Mouse (Mus musculus): Measurements from ENCODE around the gene C3. TPM values are rescaled to one million over a fixed set of nuclear protein-coding genes. Genes with fewer than 3 reads are reported as not detected.

Gene C3
- polyA plus RNA-seq, 1 experiment from 2014 or later = 71.7 TPM

DNA sequence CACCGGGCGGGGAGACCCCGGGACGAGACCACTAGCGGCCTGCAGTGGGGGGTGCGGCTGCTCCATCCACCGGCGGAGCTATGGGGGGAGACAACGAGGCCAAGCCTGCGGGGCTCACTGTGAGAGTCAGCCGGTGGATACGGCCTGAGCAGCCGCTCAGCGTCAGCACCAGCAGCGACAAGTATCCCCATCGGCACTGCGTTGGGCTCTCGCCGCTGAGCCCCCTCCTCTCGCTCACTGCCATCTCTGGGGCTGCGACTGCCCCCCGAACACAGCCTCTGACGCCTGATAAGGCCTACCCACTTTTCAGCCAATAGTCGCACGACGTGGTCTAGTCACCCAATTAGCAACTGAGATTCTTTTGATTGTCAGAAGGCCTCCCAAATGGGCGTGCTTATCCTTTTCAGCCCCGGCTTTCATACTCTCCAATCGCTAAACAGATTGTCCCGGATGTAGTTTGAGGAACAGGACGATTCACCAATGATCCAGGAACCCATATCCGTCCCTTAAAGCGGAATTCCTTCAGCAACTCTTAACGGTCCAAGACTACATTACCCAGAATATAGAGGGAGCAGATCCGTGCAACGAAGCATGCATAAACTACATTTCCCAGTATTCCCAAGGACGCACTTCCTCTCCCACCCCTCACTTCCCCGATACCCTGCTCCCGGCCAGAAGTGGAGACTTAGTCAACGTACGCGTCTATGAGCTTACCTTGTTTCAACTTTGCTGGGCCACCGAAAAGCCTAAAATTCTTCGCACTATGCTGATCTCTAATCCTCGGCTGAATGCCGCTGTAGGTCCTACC lies 19.7 kb upstream of the C3 start:
- Histone ChIP-seq H3K4me1 (replicated peaks; ENCODE audit: control insufficient read depth, insufficient read depth, low read length) (peaks cover 18% of the 10 kb centered on the region), H3K4me2 (peak overlapping the region; percentile 97), H3K4me3 (ENCODE audit: low read depth, low read length) (peak overlapping the region; percentile 69), H3K27me3 (replicated peaks; ENCODE audit: control insufficient read depth, insufficient read depth, low read length) (no peaks in the 10 kb centered on the region), H3K9me3 (ENCODE audit: control insufficient read depth, low read length) (no peaks in the 10 kb centered on the region), H3K36me3 (ENCODE audit: control insufficient read depth, insufficient read depth, low read length) (peaks cover 7% of the 10 kb centered on the region), H3K27ac (ENCODE audit: low read depth, low read length) (peak overlapping the region; percentile 79), H3K9ac (ENCODE audit: low read depth, low read length) (peak overlapping the region; percentile 70)
- ATAC-seq (replicated peaks; ENCODE audit: low FRiP score) (peak; percentile 86), DNase-seq (ENCODE audit: low spot score) (peak; percentile 89)
- under 1% methylated on average over 46 of the region's 46 CpGs for WGBS

DNA sequence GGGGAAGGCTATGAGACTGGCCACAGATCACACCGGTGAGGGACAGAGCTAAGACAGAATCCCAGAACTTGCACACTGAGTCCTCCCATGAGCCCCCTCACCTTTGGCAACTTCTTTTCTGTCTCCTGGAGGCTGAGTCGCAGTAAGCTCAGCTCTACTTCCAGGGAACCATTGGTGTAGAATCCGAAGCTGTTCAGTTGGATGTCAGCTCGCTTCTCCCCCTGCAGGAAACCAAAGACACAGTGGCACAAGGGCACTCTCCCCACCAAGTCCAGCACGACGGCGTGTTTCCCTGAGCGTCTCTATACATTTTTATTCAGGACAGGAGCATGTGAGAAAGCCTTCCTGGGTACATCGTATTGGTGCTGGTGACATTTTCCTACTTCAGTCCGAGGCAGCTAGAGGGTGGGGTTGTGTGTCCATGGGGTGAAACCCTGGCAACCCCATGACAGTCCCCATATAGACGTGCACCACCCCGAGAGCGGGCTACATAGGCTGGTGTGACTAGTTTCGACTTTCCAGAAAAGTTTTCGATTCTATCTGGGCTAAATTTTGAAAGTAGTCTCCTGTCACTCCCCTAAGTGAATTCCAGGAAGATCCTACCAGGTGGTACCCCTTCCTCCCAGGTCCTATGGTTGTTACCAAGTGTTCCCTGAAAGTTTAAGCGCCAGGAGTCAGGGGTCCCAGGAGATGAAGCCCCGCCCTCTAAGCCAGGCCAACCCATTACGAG lies 18.9 kb upstream of the C3 start:
- Histone ChIP-seq H3K4me2 (peak overlapping the region; percentile 91), H3K9me3 (ENCODE audit: control insufficient read depth, low read length) (no peaks in the 10 kb centered on the region), H3K27me3 (replicated peaks; ENCODE audit: control insufficient read depth, insufficient read depth, low read length) (no peaks in the 10 kb centered on the region), H3K27ac (ENCODE audit: low read depth, low read length) (peak overlapping the region; percentile 75), H3K9ac (ENCODE audit: low read depth, low read length) (peak overlapping the region; percentile 70), H3K4me1 (replicated peaks; ENCODE audit: control insufficient read depth, insufficient read depth, low read length) (peaks cover 18% of the 10 kb centered on the region), H3K36me3 (ENCODE audit: control insufficient read depth, insufficient read depth, low read length) (peaks cover 10% of the 10 kb centered on the region), H3K4me3 (ENCODE audit: low read depth, low read length) (peak overlapping the region; percentile 69)
- 3% methylated on average over 18 of the region's 18 CpGs for WGBS
- DNase-seq (ENCODE audit: low spot score) (no peak), ATAC-seq (replicated peaks; ENCODE audit: low FRiP score) (no peak)

DNA sequence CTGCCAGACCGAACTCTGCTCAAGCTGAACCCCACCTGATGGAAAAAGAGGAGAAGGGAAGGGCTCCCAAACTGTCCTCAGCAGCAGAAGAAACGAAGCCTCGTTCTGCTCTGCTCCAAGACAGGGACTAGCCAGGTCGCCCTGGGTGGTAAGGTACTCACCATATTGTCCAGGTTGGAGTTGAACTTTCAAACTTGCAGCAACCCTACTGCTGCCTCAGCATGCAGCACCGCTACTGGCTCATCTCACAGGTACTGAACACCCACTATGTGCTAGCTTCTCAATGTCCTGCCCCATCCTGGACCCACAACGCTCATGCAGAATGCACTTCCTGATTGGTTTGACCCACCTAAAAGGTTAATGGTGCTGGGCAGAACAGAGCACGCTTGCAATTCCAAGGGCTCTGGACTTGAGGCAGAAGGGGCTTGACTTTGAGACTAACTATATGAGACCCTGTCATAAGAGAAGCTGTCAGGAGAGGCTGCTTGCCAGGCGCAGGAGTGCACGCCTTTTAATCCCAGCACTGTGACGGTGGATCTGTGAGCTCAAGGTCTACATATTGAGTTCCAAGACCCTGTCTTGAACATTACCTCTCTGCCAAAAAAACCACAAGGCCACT lies 17.5 kb upstream of the C3 start:
- DNase-seq (ENCODE audit: low spot score) = no peak
- no peaks in the 10 kb centered on the region for H3K27me3 ChIP-seq (replicated peaks; ENCODE audit: control insufficient read depth, insufficient read depth, low read length)
- H3K4me3 ChIP-seq (ENCODE audit: low read depth, low read length) = no peak overlapping the region
- no peak overlapping the region for H3K4me2 ChIP-seq
- no peak for ATAC-seq (replicated peaks; ENCODE audit: low FRiP score)
- H3K4me1 ChIP-seq (replicated peaks; ENCODE audit: control insufficient read depth, insufficient read depth, low read length) = peaks cover 12% of the 10 kb centered on the region
- H3K36me3 ChIP-seq (ENCODE audit: control insufficient read depth, insufficient read depth, low read length) = peaks cover 13% of the 10 kb centered on the region
- WGBS = 87% methylated on average over 10 of the region's 10 CpGs
- no peak overlapping the region for H3K9ac ChIP-seq (ENCODE audit: low read depth, low read length)
- no peak overlapping the region for H3K27ac ChIP-seq (ENCODE audit: low read depth, low read length)
- no peaks in the 10 kb centered on the region for H3K9me3 ChIP-seq (ENCODE audit: control insufficient read depth, low read length)

DNA sequence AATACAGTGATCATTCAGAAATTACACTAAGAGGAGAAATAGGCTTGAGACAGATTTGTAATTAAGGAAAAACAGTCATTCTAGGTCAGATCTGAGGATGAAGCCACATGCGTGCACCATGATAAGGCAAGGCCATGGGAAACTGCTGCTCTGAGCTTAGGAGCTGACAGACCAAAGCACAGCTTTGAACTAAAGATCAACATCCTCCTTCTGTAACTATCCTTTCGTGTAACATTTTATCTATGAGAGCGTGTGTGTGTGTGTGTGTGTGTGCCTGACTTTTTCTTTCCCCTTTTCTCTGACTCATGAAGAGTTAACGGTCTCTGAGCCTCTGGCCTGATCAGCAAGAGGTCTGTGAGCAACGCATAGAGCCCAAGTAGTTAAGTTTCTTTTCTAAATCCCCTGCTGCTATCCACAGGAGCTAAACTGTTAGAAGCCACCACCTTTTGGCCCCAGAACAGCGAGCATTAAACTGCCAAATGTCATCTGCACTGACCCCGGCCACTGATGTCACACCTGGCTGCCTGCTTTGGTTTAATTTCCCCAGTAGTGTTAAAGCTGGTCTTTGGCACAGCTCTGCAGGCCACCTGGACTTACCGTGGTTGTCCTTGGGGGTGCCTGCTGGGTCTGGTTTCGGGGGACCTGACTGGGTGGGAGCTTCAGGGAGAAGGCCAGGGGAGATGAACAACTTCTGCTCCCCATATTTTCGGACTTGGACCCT lies 15.9 kb upstream of the C3 start:
- Histone ChIP-seq H3K27ac (ENCODE audit: low read depth, low read length) (no peak overlapping the region), H3K4me2 (no peak overlapping the region), H3K4me1 (replicated peaks; ENCODE audit: control insufficient read depth, insufficient read depth, low read length) (peaks cover 6% of the 10 kb centered on the region), H3K9me3 (ENCODE audit: control insufficient read depth, low read length) (no peaks in the 10 kb centered on the region), H3K36me3 (ENCODE audit: control insufficient read depth, insufficient read depth, low read length) (peaks cover 13% of the 10 kb centered on the region), H3K27me3 (replicated peaks; ENCODE audit: control insufficient read depth, insufficient read depth, low read length) (no peaks in the 10 kb centered on the region), H3K4me3 (ENCODE audit: low read depth, low read length) (no peak overlapping the region), H3K9ac (ENCODE audit: low read depth, low read length) (no peak overlapping the region)
- DNase-seq (ENCODE audit: low spot score) (no peak), ATAC-seq (replicated peaks; ENCODE audit: low FRiP score) (no peak)
- WGBS = 61% methylated on average over 10 of the region's 10 CpGs

DNA sequence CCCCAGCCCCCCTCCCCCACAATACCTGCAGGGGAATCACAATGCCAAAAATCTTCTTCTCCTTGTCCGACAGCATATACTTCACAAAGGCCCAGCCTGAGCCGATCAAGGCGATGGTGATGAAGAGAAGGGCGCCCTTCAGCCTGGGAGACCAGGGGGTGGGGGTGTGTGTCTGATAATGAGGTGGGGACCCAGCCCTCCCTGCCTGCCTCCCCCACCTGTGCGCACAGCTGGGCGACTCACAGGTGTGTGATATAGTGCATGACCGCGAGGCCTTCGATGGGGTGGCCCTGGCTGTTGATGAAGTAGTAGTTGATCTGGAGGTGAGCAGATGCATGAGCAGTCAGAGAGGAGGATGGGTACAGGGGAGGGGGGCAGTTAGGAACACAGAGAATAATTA lies 9.2 kb upstream of the C3 start:
- Histone ChIP-seq H3K4me3 (ENCODE audit: low read depth, low read length) (no peak overlapping the region), H3K36me3 (ENCODE audit: control insufficient read depth, insufficient read depth, low read length) (peaks cover 41% of the 10 kb centered on the region), H3K4me2 (no peak overlapping the region), H3K9me3 (ENCODE audit: control insufficient read depth, low read length) (no peaks in the 10 kb centered on the region), H3K27ac (ENCODE audit: low read depth, low read length) (no peak overlapping the region), H3K9ac (ENCODE audit: low read depth, low read length) (no peak overlapping the region), H3K4me1 (replicated peaks; ENCODE audit: control insufficient read depth, insufficient read depth, low read length) (no peaks in the 10 kb centered on the region; the same call in 1 of the 2 replicates), H3K27me3 (replicated peaks; ENCODE audit: control insufficient read depth, insufficient read depth, low read length) (no peaks in the 10 kb centered on the region)
- DNase-seq (ENCODE audit: low spot score) = no peak
- WGBS = 92% methylated on average over 9 of the region's 9 CpGs
- no peak for ATAC-seq (replicated peaks; ENCODE audit: low FRiP score)

DNA sequence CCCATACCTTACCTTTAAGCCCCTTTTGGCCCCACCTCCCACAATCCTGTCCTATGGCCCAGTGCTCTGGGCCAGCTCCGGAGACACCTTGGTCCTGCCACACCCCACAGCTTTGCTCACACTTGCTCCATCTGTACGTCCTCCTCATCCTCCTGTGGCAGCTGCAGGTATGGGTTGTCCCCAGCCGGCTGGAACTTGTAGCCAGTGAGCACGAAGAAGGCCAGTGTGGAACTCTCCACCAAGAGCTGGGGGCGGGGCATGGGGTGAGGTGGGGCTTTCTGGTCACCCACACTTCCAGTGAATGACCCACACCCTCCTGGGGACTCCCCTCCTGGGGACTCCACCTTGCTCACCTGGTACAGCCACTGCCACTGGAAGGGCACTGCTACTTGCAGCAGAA lies 7.9 kb upstream of the C3 start:
- Histone ChIP-seq H3K4me1 (replicated peaks; ENCODE audit: control insufficient read depth, insufficient read depth, low read length) (peaks cover 3% of the 10 kb centered on the region), H3K27ac (ENCODE audit: low read depth, low read length) (no peak overlapping the region), H3K4me2 (no peak overlapping the region), H3K9ac (ENCODE audit: low read depth, low read length) (no peak overlapping the region), H3K27me3 (replicated peaks; ENCODE audit: control insufficient read depth, insufficient read depth, low read length) (no peaks in the 10 kb centered on the region), H3K4me3 (ENCODE audit: low read depth, low read length) (no peak overlapping the region), H3K36me3 (ENCODE audit: control insufficient read depth, insufficient read depth, low read length) (peaks cover 35% of the 10 kb centered on the region), H3K9me3 (ENCODE audit: control insufficient read depth, low read length) (no peaks in the 10 kb centered on the region)
- DNase-seq (ENCODE audit: low spot score) (no peak), ATAC-seq (replicated peaks; ENCODE audit: low FRiP score) (no peak)
- 88% methylated on average over 5 of the region's 5 CpGs for WGBS

DNA sequence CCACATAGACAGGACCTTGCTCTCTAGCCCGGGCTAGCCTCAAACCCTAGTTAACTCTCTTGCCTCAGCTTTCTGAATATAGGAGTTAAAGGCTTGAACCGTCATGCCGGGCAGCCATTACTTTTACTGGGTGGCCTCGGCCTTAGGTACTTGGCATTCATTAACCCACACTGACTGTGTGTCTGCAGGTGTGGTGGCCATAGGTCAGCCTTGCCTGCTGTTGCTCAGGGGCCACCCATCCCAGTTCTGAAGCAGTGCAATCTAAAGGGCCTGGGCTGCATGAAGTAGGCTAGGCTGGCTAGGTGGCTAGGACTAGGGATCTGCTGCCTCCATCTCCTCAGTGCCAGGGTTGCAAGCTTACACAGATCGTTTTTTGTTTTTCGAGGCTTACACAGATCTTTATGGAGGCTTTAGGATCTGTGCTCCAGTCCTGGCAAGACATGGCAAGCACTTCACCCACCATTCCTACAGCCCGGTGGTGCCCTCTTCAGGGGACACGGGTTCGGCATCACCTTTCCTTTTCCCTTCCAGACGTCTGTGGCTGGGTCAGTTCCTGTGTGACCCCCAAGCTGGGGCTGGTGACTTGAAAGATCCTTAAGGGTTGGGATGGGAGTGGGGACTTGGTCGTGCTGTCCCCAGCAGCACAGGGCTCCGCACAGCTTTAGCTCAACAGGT lies 6.5 kb upstream of the C3 start:
- Histone ChIP-seq H3K4me1 (replicated peaks; ENCODE audit: control insufficient read depth, insufficient read depth, low read length) (peaks cover 3% of the 10 kb centered on the region), H3K9me3 (ENCODE audit: control insufficient read depth, low read length) (no peaks in the 10 kb centered on the region), H3K27ac (ENCODE audit: low read depth, low read length) (no peak overlapping the region; the same call in 1 of the 2 replicates), H3K36me3 (ENCODE audit: control insufficient read depth, insufficient read depth, low read length) (peaks cover 35% of the 10 kb centered on the region), H3K4me2 (peak overlapping the region; percentile 49), H3K4me3 (ENCODE audit: low read depth, low read length) (peak overlapping the region; percentile 39), H3K27me3 (replicated peaks; ENCODE audit: control insufficient read depth, insufficient read depth, low read length) (no peaks in the 10 kb centered on the region), H3K9ac (ENCODE audit: low read depth, low read length) (no peak overlapping the region)
- 79% methylated on average over 12 of the region's 12 CpGs for WGBS
- no peak for ATAC-seq (replicated peaks; ENCODE audit: low FRiP score)
- DNase-seq (ENCODE audit: low spot score) = no peak

DNA sequence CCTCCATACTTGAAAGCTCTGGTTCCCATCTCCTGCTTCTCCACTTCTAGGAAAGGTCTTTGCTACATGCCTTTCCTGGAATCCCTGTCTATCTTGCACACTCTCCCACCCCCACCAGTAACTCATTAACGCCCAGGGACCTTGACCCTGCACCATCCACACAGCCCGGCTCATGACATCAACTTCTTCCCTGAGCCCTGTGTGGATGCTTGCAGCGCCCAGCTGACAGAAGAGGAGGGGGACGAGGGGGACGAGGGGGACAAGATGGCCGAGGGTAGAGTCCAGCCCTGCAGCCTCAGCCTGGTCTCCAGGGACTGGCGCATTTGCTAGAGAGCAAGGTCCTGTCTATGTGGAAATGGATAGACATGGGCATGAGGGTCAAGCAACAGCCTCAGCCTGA lies 5.1 kb upstream of the C3 start:
- Histone ChIP-seq H3K9ac (ENCODE audit: low read depth, low read length) (no peak overlapping the region), H3K27ac (ENCODE audit: low read depth, low read length) (peak overlapping the region; percentile 30; the same call in 1 of the 2 replicates), H3K4me1 (replicated peaks; ENCODE audit: control insufficient read depth, insufficient read depth, low read length) (peaks cover 5% of the 10 kb centered on the region), H3K4me3 (ENCODE audit: low read depth, low read length) (peak overlapping the region; percentile 39), H3K27me3 (replicated peaks; ENCODE audit: control insufficient read depth, insufficient read depth, low read length) (no peaks in the 10 kb centered on the region), H3K9me3 (ENCODE audit: control insufficient read depth, low read length) (no peaks in the 10 kb centered on the region), H3K36me3 (ENCODE audit: control insufficient read depth, insufficient read depth, low read length) (peaks cover 34% of the 10 kb centered on the region), H3K4me2 (peak overlapping the region; percentile 24; the same call in 1 of the 2 replicates)
- DNase-seq (ENCODE audit: low spot score) = no peak
- WGBS = 47% methylated on average over 7 of the region's 7 CpGs
- ATAC-seq (replicated peaks; ENCODE audit: low FRiP score) = peak; percentile 68

Data from liver, embryonic 11.5 days (tissue).